Mouse (Mus musculus): ENCODE measurements around the gene Pdcd11. TPM values are rescaled to one million over a fixed set of nuclear protein-coding genes. Genes with fewer than 3 reads are reported as not detected.

The Pdcd11 gene
- polyA plus RNA-seq, 1 experiment from 2014 or later = 14.6 TPM

DNA sequence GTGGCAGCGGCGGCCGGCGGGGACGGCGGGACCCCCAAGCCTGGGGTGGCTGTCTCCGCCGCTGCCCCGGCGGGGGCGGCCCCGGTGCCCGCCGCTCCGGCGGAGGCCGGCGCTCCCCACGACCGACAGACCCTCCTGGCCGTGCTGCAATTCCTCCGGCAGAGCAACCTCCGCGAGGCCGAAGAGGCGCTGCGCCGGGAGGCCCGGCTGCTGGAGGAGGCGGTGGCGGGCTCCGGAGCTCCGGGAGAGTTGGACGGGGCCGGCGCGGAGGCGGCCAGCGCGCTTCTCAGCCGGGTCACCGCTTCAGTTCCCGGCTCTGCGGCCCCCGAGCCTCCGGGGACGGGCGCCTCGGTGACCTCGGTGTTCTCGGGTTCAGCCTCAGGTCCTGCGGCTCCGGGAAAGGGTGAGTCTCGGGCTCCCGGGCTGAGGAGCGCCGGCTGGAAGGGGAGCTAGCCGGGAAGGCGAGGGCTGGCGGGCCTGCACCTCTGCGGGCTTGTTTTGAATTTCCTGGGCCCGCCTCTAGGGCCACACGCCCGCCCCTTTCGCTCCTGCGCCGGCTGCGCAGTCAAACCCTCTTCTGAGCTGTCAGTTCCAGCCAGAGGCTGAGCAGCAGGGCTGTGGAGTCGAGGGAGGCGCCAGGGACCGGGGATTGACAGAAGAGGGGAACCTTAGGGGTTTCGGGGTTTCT is 22.5 kb upstream of the Pdcd11 start:
- peaks cover 12% of the 10 kb centered on the region for H3K4me1 ChIP-seq
- DNase-seq (ENCODE audit: low spot score) = peak; percentile 89
- H3K36me3 ChIP-seq (replicated peaks) = peaks cover 26% of the 10 kb centered on the region
- H3K9me3 ChIP-seq = no peaks in the 10 kb centered on the region
- WGBS = under 1% methylated on average over 72 of the region's 72 CpGs
- H3K4me3 ChIP-seq = peak overlapping the region; percentile 100
- no peaks in the 10 kb centered on the region for H3K27me3 ChIP-seq (replicated peaks; ENCODE audit: low read depth, poor library complexity, severe bottlenecking)
- H3K27ac ChIP-seq (replicated peaks) = peak overlapping the region; percentile 94

GRCm38 (mm10) chr19:47088226-47088625 is 2.3 kb upstream of the Pdcd11 start:
- H3K27ac ChIP-seq (replicated peaks) = no peak overlapping the region
- peaks cover 23% of the 10 kb centered on the region for H3K4me1 ChIP-seq
- no peak overlapping the region for H3K4me3 ChIP-seq
- 87% methylated on average over 3 of the region's 3 CpGs for WGBS
- DNase-seq (ENCODE audit: low spot score) = no peak
- peaks cover 58% of the 10 kb centered on the region for H3K36me3 ChIP-seq (replicated peaks)
- H3K27me3 ChIP-seq (replicated peaks; ENCODE audit: low read depth, poor library complexity, severe bottlenecking) = no peaks in the 10 kb centered on the region
- no peaks in the 10 kb centered on the region for H3K9me3 ChIP-seq

DNA sequence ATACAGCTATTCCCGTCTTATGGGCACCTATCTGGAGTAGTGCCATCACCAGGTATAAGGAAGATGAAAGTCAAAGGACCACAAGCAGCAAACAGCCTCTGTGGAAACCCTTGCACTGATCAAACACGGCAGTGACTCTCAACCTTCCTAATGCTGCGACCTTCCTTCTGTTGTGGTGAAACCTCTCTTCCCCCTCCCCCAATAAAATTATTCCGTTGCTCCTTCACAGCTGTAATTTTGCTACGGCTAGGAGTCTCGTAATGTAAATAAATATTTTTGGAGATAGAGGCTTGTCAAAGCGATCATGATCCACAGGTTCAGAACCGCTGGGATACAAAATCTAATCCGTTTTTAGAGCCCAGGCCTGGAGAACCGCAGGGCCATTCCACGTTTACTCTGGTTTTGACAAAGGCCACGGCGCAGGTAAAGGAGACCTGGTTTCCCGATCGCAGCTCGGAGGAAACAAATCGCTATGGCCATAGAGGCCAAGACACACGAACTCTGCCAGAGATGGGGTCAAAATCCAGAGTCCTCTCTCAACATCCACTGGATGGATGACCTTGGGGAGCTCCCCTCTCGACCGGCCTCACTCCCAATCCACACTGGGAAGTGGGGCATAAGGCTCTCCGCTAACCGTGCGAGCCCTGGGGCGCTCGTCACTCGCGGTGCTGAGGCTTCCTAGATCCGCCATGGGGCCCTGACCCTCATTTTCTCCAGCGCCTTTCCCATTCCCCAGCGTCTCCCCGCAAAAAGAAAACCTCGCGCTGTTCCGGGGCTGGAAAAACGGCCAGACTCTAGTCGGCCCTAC is 646 bp upstream of the Pdcd11 start:
- DNase-seq (ENCODE audit: low spot score) = no peak
- Histone ChIP-seq H3K4me3 (peak overlapping the region; percentile 87), H3K36me3 (replicated peaks) (peaks cover 58% of the 10 kb centered on the region), H3K27ac (replicated peaks) (peak overlapping the region; percentile 91), H3K4me1 (peaks cover 23% of the 10 kb centered on the region), H3K9me3 (no peaks in the 10 kb centered on the region), H3K27me3 (replicated peaks; ENCODE audit: low read depth, poor library complexity, severe bottlenecking) (no peaks in the 10 kb centered on the region)
- WGBS = 3% methylated on average over 36 of the region's 36 CpGs

GRCm38 (mm10) chr19:47101080-47101479 is 10.5 kb downstream of the Pdcd11 start:
- H3K9me3 ChIP-seq = no peaks in the 10 kb centered on the region
- no peak overlapping the region for H3K27ac ChIP-seq (replicated peaks)
- WGBS = 89% methylated on average over 5 of the region's 5 CpGs
- H3K4me3 ChIP-seq = no peak overlapping the region
- DNase-seq (ENCODE audit: low spot score) = no peak
- H3K36me3 ChIP-seq (replicated peaks) = peaks cover 100% of the 10 kb centered on the region
- H3K4me1 ChIP-seq = no peaks in the 10 kb centered on the region
- no peaks in the 10 kb centered on the region for H3K27me3 ChIP-seq (replicated peaks; ENCODE audit: low read depth, poor library complexity, severe bottlenecking)

GRCm38 (mm10) chr19:47104641-47105271 is 14.2 kb downstream of the Pdcd11 start:
- no peak for DNase-seq (ENCODE audit: low spot score)
- no peaks in the 10 kb centered on the region for H3K27me3 ChIP-seq (replicated peaks; ENCODE audit: low read depth, poor library complexity, severe bottlenecking)
- H3K4me3 ChIP-seq = no peak overlapping the region
- H3K27ac ChIP-seq (replicated peaks) = no peak overlapping the region
- H3K9me3 ChIP-seq = no peaks in the 10 kb centered on the region
- H3K4me1 ChIP-seq = no peaks in the 10 kb centered on the region
- peaks cover 100% of the 10 kb centered on the region for H3K36me3 ChIP-seq (replicated peaks)
- 93% methylated on average over 9 of the region's 9 CpGs for WGBS

DNA sequence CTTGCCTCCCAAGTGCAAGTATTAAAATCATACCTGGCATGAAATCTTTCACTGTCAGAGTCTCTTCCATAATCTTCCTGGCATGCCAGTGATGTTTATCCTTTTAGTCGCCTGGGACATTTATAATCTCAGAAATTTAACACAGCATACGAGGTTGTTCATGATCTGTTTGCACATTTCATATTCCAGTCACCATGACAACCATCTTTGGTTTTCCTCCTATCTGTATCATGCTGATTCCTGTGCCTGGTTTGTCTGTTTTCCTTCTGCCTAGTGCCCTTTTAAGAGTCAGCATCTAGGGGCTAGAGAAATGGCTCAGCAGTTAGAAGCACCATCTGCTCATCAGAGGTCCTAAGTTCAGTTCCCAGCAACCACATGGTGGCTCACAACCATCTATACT is 28.1 kb downstream of the Pdcd11 start:
- H3K4me3 ChIP-seq = no peak overlapping the region
- no peaks in the 10 kb centered on the region for H3K27me3 ChIP-seq (replicated peaks; ENCODE audit: low read depth, poor library complexity, severe bottlenecking)
- peaks cover 92% of the 10 kb centered on the region for H3K36me3 ChIP-seq (replicated peaks)
- no peak for DNase-seq (ENCODE audit: low spot score)
- no peaks in the 10 kb centered on the region for H3K4me1 ChIP-seq
- 88% methylated on average over 2 of the region's 2 CpGs for WGBS
- H3K27ac ChIP-seq (replicated peaks) = no peak overlapping the region
- H3K9me3 ChIP-seq = no peaks in the 10 kb centered on the region

- no peaks in the 10 kb centered on the region for H3K27me3 ChIP-seq (replicated peaks; ENCODE audit: low read depth, poor library complexity, severe bottlenecking)
- peaks cover 92% of the 10 kb centered on the region for H3K36me3 ChIP-seq (replicated peaks)
- H3K27ac ChIP-seq (replicated peaks) = no peak overlapping the region
- H3K4me3 ChIP-seq = no peak overlapping the region
- H3K4me1 ChIP-seq = no peaks in the 10 kb centered on the region
- H3K9me3 ChIP-seq = no peaks in the 10 kb centered on the region
- DNase-seq (ENCODE audit: low spot score) = no peak
- 46% methylated on average over 4 of the region's 4 CpGs for WGBS
Observed at GRCm38 (mm10) chr19:47121054-47121453, 30.5 kb downstream of the Pdcd11 start.

DNA sequence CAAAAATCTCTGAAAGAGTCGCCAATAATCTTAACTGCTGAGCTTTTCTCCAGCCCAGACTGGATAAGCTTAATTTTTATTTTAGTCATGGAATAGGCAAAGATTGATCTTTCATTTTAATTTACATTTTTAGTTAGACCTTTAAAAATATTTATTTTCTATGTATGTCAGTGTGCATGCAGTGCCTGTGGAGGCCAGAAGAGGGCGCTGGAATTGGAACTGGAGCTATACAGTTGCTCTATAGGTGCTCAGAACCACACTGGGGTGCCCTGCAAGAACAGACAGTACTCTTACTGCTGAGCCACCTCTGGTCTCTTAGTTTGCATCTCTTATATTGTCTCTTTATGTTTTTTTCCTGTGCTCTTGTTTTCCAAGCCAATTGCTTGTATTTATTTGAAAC is 32.2 kb downstream of the Pdcd11 start:
- Histone ChIP-seq H3K4me3 (no peak overlapping the region), H3K27ac (replicated peaks) (no peak overlapping the region), H3K4me1 (no peaks in the 10 kb centered on the region), H3K9me3 (no peaks in the 10 kb centered on the region), H3K36me3 (replicated peaks) (peaks cover 92% of the 10 kb centered on the region), H3K27me3 (replicated peaks; ENCODE audit: low read depth, poor library complexity, severe bottlenecking) (no peaks in the 10 kb centered on the region)
- peak; percentile 53 for DNase-seq (ENCODE audit: low spot score)
- WGBS = 25% methylated on average over 2 of the region's 2 CpGs

GRCm38 (mm10) chr19:47128164-47128563 is 37.6 kb downstream of the Pdcd11 start:
- Histone ChIP-seq H3K36me3 (replicated peaks) (peaks cover 99% of the 10 kb centered on the region), H3K4me1 (no peaks in the 10 kb centered on the region), H3K27ac (replicated peaks) (no peak overlapping the region), H3K27me3 (replicated peaks; ENCODE audit: low read depth, poor library complexity, severe bottlenecking) (no peaks in the 10 kb centered on the region), H3K9me3 (no peaks in the 10 kb centered on the region), H3K4me3 (no peak overlapping the region)
- no peak for DNase-seq (ENCODE audit: low spot score)
- 97% methylated on average over 10 of the region's 10 CpGs for WGBS

- H3K36me3 ChIP-seq (replicated peaks) = peaks cover 100% of the 10 kb centered on the region
- no peak for DNase-seq (ENCODE audit: low spot score)
- H3K4me3 ChIP-seq = no peak overlapping the region
- no peaks in the 10 kb centered on the region for H3K9me3 ChIP-seq
- H3K4me1 ChIP-seq = no peaks in the 10 kb centered on the region
- H3K27me3 ChIP-seq (replicated peaks; ENCODE audit: low read depth, poor library complexity, severe bottlenecking) = no peaks in the 10 kb centered on the region
- no peak overlapping the region for H3K27ac ChIP-seq (replicated peaks)
- 92% methylated on average over 11 of the region's 11 CpGs for WGBS
Observed at GRCm38 (mm10) chr19:47128835-47129234, 38.3 kb downstream of the Pdcd11 start.

DNA sequence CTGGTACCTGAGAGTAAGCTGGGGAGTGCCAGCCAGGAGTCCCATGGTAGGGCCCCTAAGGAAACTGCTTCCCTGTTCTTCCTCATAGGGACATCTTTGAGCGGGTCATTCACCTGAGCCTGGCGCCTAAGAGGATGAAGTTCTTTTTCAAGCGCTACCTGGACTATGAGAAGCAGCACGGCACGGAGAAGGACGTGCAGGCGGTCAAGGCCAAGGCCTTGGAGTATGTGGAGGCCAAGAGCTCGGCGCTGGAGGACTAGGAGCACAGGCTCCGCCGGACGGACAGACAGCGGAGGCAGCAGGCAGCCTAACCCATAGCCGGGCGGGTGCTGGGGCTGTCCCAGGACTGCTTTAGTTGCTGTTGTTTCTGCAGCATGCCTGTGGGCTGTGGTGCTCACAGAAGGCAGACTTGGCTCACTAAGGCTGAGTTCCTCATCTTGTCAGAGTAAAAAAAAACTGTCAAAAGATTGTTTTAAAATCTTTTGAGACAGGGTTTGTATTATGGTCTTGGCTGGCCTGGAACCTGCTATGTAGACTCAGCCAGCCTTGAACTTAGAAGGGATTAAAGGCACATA is 40.1 kb downstream of the Pdcd11 start:
- 96% methylated on average over 15 of the region's 15 CpGs for WGBS
- no peaks in the 10 kb centered on the region for H3K9me3 ChIP-seq
- H3K27ac ChIP-seq (replicated peaks) = no peak overlapping the region
- no peak overlapping the region for H3K4me3 ChIP-seq
- H3K4me1 ChIP-seq = peaks cover 1% of the 10 kb centered on the region; the same call in 1 of the 2 replicates
- DNase-seq (ENCODE audit: low spot score) = no peak
- H3K36me3 ChIP-seq (replicated peaks) = peaks cover 95% of the 10 kb centered on the region
- no peaks in the 10 kb centered on the region for H3K27me3 ChIP-seq (replicated peaks; ENCODE audit: low read depth, poor library complexity, severe bottlenecking)

GRCm38 (mm10) chr19:47133161-47133560 is 42.6 kb downstream of the Pdcd11 start:
- DNase-seq (ENCODE audit: low spot score) = no peak
- Histone ChIP-seq H3K27me3 (replicated peaks; ENCODE audit: low read depth, poor library complexity, severe bottlenecking) (peaks cover 9% of the 10 kb centered on the region), H3K4me3 (no peak overlapping the region), H3K9me3 (no peaks in the 10 kb centered on the region), H3K27ac (replicated peaks) (no peak overlapping the region), H3K36me3 (replicated peaks) (peaks cover 70% of the 10 kb centered on the region), H3K4me1 (peaks cover 26% of the 10 kb centered on the region)
- 93% methylated on average over 7 of the region's 7 CpGs for WGBS

All from embryonic facial prominence, embryonic 10.5 days (tissue).